Mouse (Mus musculus) induced T-regulatory cell, adult 2 months (primary cell): ENCODE measurements at regions not wholly inside any gene's neighbourhood (a gene's known extent, or its start where the extent isn't known, plus 50 kb on each side); places are given as distances from the start of the nearest gene placed in this dataset.

Source experiments
- DNase-seq: peaks from one replicate; pipeline ENCODE4 v3.0.0-alpha.2; 2012; ENCODE audit warnings: low read depth

GRCm38 (mm10) chr16:5538836-5539510 lies 283.2 kb upstream of the Eef2kmt start:
- DNase-seq = no peak

DNA sequence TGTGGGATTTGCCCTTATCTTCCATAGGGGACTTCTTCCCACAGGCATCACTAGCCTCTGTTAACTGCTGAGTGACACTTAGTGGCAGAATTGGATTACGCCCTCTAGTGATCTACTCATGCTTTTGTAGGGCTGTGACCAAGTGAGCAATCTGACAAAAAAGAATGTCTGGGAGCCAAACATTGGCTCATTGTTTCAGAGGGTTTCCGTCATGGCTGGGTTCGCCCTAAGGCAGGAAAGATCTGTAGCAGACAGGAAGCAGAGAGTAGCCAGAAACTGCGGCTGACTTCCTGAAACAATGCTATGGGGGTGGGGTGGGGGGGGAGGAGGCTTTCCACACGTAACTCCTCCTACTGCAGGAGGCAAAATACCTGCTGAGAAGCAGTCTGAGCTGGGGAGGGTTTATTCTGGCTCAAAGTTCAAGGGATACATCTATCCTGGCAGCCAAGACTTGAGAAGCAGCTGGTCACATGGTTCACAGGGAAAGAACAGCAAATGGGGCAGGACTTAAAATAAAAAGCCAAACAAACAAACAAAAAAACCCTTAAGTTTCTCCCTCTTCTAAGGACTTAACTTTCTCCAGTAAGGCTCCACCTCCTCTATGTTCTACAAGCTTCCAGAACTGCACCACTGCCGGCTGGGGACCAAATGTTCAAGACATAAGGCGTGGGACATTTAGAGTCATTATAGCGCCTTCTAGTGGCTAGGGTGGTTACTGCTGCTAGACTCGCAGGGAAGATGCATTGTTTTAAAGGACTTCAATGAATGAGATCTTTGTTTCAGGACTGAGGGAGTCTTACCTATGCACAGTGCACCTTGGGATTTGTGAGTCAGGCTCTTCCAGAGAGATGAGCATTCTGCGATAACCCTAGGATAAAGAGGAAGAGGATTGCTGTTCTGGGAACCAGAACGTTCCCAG lies 281.8 kb upstream of the Eef2kmt start:
- peak; percentile 35 for DNase-seq

DNA sequence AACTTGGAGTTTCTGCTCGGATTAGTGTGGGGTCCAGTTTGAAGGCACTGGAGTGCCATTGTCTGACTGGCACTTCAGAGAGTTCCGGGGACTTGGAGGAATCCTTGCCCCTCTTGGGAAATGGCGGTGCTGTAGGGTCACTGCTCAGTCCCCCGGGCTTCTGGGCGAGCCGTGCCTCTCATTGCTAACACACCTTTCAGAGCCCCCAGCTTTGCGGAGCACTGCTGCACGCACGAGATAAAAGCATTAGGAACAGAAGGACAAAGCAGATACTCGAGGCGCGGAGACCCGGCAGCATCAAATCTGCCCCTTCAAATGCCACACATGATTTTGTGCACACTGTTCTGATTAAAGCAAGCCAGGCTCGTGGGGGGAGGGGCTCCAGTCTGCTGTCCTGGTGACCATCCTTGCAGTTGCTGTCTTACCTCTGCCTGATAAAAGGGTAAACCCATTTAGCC lies 280.8 kb upstream of the Eef2kmt start:
- DNase-seq = no peak

- DNase-seq = no peak
These were observed 279.6 kb upstream of the Eef2kmt start for GRCm38 (mm10) chr16:5535414-5535813.

GRCm38 (mm10) chr16:5534862-5535261 lies 279.1 kb upstream of the Eef2kmt start:
- no peak for DNase-seq

- no peak for DNase-seq
These were observed 278.6 kb upstream of the Eef2kmt start for GRCm38 (mm10) chr16:5534385-5534784.

DNA sequence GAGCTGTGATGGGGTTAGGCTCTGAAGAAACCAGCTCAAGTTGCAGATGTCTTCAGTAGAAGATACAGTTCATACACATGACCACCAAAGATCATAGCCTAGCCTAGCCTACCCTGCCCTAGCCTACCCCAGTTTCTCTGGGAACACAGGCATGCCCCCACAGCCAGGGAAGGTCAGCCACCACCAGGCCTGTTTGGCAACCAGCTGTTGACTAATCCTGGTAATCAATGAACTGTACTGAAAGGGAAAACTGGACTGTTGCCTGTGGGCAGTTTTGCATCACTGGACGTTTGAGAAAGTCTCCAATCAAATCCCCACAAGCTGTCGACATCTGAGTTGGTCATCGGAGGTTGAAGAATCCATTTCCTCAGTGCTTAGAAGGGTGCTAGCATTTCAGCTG lies 276.5 kb upstream of the Eef2kmt start:
- DNase-seq = no peak

GRCm38 (mm10) chr16:5529823-5530222 lies 274.0 kb upstream of the Eef2kmt start:
- DNase-seq = no peak

- DNase-seq = no peak
These were observed 272.2 kb upstream of the Eef2kmt start for GRCm38 (mm10) chr16:5527936-5528335.

DNA sequence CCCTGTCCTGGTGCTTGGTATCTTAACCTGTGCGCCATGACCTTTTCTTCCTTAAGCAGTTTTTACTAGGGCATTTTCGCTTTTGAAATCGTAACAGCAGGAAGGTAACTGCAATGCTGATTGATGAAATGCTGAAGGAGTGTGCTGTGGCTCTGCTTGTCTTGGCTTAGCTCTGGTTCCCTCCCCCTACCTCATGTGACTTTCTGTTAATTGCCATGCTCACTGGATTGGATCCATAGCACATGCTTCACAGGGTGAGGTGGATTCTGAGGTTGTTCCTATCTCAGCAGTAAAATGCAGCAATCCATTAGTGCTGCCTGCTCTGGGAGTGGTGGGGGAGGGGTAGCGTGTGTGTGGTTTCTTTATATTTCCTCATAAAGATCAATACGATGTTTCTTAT lies 268.6 kb upstream of the Eef2kmt start:
- DNase-seq = no peak

- DNase-seq = no peak
These were observed 267.7 kb upstream of the Eef2kmt start for GRCm38 (mm10) chr16:5523402-5524021.

DNA sequence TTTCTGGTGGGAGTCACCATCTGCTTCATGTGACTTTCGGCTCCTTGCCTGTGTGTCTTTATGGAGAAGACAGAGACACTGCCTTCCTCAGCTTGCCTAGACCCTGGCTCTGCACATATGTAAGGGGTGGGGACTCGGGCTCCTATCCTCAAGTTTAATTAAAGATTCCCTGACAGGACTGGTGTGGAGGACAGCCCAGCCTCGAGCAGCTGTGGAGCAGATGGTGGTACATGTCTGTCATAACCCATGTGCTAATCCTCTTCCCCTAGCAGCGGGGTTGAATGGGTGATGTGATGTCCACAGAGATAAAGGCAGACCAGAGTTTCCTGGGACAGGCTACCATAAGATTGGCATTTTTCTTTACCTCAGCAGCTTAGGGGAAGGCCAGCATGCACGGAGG lies 262.0 kb upstream of the Eef2kmt start:
- DNase-seq = no peak

DNA sequence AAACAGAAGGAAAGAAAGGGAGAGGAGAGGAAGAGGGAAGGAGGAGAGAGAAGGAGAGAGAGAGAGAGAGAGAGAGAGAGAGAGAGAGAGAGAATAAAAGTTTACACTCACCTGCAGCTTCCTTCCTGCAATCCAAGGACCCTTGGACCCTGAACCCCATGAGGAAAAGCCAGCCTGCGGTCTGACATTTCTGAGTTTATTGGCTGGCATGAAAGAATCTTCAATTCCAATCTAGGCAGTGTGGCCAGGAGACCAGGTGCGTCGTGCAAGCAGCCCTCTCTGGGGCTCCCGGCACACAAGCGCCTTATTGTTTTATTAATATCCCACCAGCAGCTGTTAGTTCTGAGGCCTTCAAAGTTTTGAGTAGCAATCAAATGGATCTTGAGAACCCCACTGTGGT lies 260.1 kb upstream of the Eef2kmt start:
- no peak for DNase-seq

GRCm38 (mm10) chr16:5507261-5507660 lies 251.5 kb upstream of the Eef2kmt start:
- DNase-seq = no peak

- no peak for DNase-seq
These were observed 246.2 kb upstream of the Eef2kmt start for GRCm38 (mm10) chr16:5501961-5502360.

DNA sequence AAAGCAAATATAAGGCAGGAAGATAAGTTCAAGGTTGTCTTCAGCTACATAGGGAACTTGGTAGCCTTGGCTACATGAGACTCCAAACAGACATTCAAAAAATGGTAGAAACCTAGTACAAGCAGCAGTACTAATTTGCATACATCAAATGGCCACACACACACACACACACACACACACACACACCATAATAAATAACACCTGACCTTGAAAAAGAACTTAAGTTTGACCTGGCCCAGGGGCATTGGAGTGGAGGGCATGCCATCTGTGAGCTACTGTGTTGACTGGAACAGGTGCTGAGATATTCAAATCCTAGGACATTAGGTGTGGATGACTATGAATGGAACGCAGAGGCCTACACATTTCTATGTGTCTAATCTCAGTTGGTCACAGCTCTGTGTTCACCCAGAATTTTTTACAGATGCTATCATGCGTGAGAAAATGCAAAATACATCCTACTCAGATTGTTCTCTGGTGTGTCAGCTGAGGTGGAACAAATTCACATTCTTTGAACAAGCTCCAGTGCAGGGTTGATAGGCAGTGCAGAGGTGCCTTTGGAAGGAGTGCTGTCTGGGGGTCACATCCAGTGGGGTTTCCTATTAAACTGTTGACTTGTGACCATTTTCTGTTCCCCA lies 240.4 kb upstream of the Eef2kmt start:
- DNase-seq = no peak

DNA sequence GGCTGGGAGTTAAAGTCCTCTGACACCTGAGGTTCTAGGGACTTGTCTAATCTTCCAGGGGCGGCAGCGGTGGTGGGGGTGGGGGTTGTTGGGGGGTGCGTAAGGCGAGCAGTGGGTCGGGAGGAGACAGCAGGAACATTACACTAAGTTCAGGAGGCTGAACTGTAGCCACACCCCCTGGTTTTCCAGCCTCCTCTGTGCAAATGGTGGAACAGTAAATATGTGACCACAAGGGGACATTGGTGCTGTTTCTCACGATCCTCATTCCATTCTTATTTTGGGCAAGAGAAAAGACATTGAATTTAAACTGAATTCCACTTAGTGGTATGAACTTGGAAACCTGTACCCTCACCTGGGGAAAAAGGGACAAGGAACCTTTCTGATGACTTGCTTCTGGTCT lies 237.6 kb upstream of the Eef2kmt start:
- DNase-seq = no peak

DNA sequence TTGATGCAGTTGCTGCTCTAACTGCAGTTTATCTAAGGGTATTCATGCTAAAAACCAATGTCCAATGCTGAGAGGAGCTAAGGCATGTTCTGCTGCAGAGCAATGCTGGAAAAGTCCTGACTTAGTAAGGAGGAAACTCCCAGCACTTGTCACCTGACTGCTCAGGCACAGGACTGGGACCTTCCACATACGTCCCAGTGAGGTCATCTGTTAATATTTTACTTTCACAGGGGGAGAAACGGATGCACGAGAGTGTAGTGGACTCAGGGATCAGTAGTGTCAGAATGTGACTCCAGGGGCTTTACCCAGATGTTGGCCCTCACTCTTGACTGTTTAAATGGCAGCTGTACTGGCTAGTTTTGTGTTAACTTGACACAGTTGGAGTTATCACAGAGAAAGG lies 231.5 kb upstream of the Eef2kmt start:
- no peak for DNase-seq

GRCm38 (mm10) chr16:5483337-5483736 lies 227.6 kb upstream of the Eef2kmt start:
- DNase-seq = no peak

DNA sequence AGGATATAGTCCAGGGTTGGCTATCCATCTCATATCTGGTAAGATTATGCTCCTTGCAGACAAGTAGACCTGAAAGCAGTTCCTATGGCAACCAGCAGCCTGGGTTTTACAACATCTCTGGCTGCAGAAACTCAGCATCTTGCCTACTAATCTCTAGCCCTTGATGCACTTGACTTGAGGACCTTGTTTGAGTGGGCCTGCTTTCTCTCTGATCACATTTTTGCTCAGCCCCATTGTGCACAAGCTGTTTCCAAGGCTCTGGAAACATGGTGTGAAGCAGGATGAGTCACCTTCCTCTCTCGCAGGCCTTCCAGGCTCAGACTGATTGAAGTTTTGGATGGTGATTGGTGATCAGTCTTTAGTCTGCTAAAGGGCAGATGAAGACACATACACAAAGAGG lies 224.4 kb upstream of the Eef2kmt start:
- DNase-seq = no peak

- DNase-seq = no peak
These were observed 223.2 kb upstream of the Eef2kmt start for GRCm38 (mm10) chr16:5478970-5479369.

- DNase-seq = peak; percentile 76
These were observed 215.5 kb upstream of the Eef2kmt start for GRCm38 (mm10) chr16:5471321-5471720.
